Mouse (Mus musculus): Measurements from ENCODE around the gene Dtwd1. TPM values are rescaled to one million over a fixed set of nuclear protein-coding genes. Genes with fewer than 3 reads are reported as not detected.

The Dtwd1 gene
- polyA plus RNA-seq (2012; rRNA removed) = 13.7 and 15.0 TPM in 2 replicates

- no peak for TF ChIP-seq CTCF (IDR thresholded peaks at IDR 0.05; ENCODE audit: extremely low read depth, insufficient read depth, low read length)
- TF ChIP-seq POLR2A (IDR thresholded peaks at IDR 0.05; ENCODE audit: extremely low read depth, insufficient read depth, low read length) = peak; percentile 68; the same call in 1 of the 2 replicates
- Histone ChIP-seq H3K4me1 (ENCODE audit: control insufficient read depth, insufficient read depth, low read length) (no peaks in the 10 kb centered on the region), H3K4me3 (ENCODE audit: insufficient read depth, low read length) (peak within 1 kb of the TSS; percentile 72), H3K27ac (ENCODE audit: insufficient read depth, low read length) (peak within 1 kb of the TSS; percentile 65; the same call in 1 of the 2 replicates)
These were observed at the start of gene Dtwd1, which contains the start of gene Fam227b for GRCm38 (mm10) chr2:126151855-126152571. Gene Dtwd1 (plus strand): TSS chr2:126152141. Gene Fam227b (minus strand): TSS chr2:126152004.

- Histone ChIP-seq H3K27ac (ENCODE audit: insufficient read depth, low read length) (no peak overlapping the region), H3K4me3 (ENCODE audit: insufficient read depth, low read length) (no peak overlapping the region), H3K4me1 (ENCODE audit: control insufficient read depth, insufficient read depth, low read length) (no peaks in the 10 kb centered on the region)
- TF ChIP-seq CTCF (IDR thresholded peaks at IDR 0.05; ENCODE audit: extremely low read depth, insufficient read depth, low read length) (no peak), POLR2A (IDR thresholded peaks at IDR 0.05; ENCODE audit: extremely low read depth, insufficient read depth, low read length) (no peak)
These were observed 4.2 kb upstream of the Dtwd1 start for GRCm38 (mm10) chr2:126147723-126148122.

DNA sequence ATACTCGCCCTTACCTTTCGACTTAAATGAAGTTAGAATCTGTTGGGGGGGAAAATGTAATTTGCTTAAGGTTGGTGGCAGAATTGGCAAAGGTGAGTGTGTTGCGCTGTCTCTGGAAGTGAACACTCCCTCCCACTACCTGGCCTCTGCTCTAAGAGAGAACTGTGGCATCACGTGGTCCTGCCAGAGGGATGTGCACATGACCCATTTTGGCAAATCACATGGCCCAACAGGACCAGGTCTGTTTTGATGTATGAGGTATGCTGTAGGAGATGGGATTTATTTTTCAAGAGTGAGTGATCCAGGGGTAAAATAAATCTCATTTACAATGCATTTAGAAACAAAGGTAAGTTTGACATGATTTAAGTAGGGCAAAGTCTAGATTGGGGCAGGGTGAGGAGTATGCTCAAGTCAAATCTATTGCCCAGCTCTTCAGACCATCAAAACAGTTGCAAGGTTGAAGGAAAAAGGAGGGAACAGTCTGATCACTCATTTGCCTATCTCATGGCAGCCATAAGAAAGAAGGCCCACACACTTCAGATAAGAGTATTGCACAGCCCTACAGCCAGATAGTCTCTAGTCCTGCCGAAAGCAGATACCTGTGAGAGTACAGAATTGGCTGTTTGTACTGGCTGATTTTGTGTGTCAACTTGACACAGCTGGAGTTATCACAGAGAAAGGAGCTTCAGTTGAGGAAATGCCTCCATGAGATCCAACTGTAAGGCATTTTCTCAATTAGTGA, 13.5 kb downstream of the Dtwd1 start:
- no peaks in the 10 kb centered on the region for H3K4me1 ChIP-seq (ENCODE audit: control insufficient read depth, insufficient read depth, low read length)
- TF ChIP-seq POLR2A (IDR thresholded peaks at IDR 0.05; ENCODE audit: extremely low read depth, insufficient read depth, low read length) (no peak), CTCF (IDR thresholded peaks at IDR 0.05; ENCODE audit: extremely low read depth, insufficient read depth, low read length) (no peak)
- H3K4me3 ChIP-seq (ENCODE audit: insufficient read depth, low read length) = no peak overlapping the region
- H3K27ac ChIP-seq (ENCODE audit: insufficient read depth, low read length) = no peak overlapping the region

DNA sequence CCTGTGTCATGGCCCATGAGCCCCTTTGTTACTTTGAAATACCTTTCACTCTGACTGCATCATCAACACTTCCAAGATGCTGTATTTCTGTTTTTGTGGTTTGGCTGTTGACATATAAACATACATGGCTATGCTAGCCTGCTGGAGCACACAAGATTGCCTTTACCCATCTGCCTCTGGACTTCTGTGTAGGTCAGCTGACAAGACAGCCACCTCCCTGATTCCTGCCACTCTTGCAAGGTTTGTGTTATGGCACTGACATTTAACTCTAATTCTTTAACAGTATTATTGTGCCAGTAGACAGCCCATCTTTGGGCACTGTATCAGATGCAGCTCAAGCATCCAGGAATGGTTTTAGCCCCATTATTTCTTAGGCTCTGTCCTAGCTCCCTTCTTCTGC, 14.4 kb downstream of the Dtwd1 start:
- Histone ChIP-seq H3K27ac (ENCODE audit: insufficient read depth, low read length) (no peak overlapping the region), H3K4me3 (ENCODE audit: insufficient read depth, low read length) (no peak overlapping the region), H3K4me1 (ENCODE audit: control insufficient read depth, insufficient read depth, low read length) (no peaks in the 10 kb centered on the region)
- TF ChIP-seq POLR2A (IDR thresholded peaks at IDR 0.05; ENCODE audit: extremely low read depth, insufficient read depth, low read length) (no peak), CTCF (IDR thresholded peaks at IDR 0.05; ENCODE audit: extremely low read depth, insufficient read depth, low read length) (no peak)

- no peaks in the 10 kb centered on the region for H3K4me1 ChIP-seq (ENCODE audit: control insufficient read depth, insufficient read depth, low read length)
- H3K4me3 ChIP-seq (ENCODE audit: insufficient read depth, low read length) = no peak overlapping the region
- TF ChIP-seq POLR2A (IDR thresholded peaks at IDR 0.05; ENCODE audit: extremely low read depth, insufficient read depth, low read length) (no peak), CTCF (IDR thresholded peaks at IDR 0.05; ENCODE audit: extremely low read depth, insufficient read depth, low read length) (no peak)
- no peak overlapping the region for H3K27ac ChIP-seq (ENCODE audit: insufficient read depth, low read length)
These were observed 15.1 kb downstream of the Dtwd1 start for GRCm38 (mm10) chr2:126166848-126167617.

- TF ChIP-seq POLR2A (IDR thresholded peaks at IDR 0.05; ENCODE audit: extremely low read depth, insufficient read depth, low read length) (no peak), CTCF (IDR thresholded peaks at IDR 0.05; ENCODE audit: extremely low read depth, insufficient read depth, low read length) (no peak)
- Histone ChIP-seq H3K4me3 (ENCODE audit: insufficient read depth, low read length) (no peak overlapping the region), H3K4me1 (ENCODE audit: control insufficient read depth, insufficient read depth, low read length) (no peaks in the 10 kb centered on the region), H3K27ac (ENCODE audit: insufficient read depth, low read length) (no peak overlapping the region)
These were observed 19.5 kb downstream of the Dtwd1 start for GRCm38 (mm10) chr2:126171427-126171826.

- Histone ChIP-seq H3K4me3 (ENCODE audit: insufficient read depth, low read length) (no peak overlapping the region), H3K4me1 (ENCODE audit: control insufficient read depth, insufficient read depth, low read length) (no peaks in the 10 kb centered on the region), H3K27ac (ENCODE audit: insufficient read depth, low read length) (no peak overlapping the region)
- TF ChIP-seq CTCF (IDR thresholded peaks at IDR 0.05; ENCODE audit: extremely low read depth, insufficient read depth, low read length) (no peak), POLR2A (IDR thresholded peaks at IDR 0.05; ENCODE audit: extremely low read depth, insufficient read depth, low read length) (no peak)
These were observed 39.4 kb downstream of the Dtwd1 start for GRCm38 (mm10) chr2:126191306-126191705.

- H3K4me1 ChIP-seq (ENCODE audit: control insufficient read depth, insufficient read depth, low read length) = no peaks in the 10 kb centered on the region
- TF ChIP-seq POLR2A (IDR thresholded peaks at IDR 0.05; ENCODE audit: extremely low read depth, insufficient read depth, low read length) (no peak), CTCF (IDR thresholded peaks at IDR 0.05; ENCODE audit: extremely low read depth, insufficient read depth, low read length) (no peak)
- H3K27ac ChIP-seq (ENCODE audit: insufficient read depth, low read length) = no peak overlapping the region
- H3K4me3 ChIP-seq (ENCODE audit: insufficient read depth, low read length) = no peak overlapping the region
These were observed 40.2 kb downstream of the Dtwd1 start for GRCm38 (mm10) chr2:126192129-126192528.

GRCm38 (mm10) chr2:126195631-126196356, 43.9 kb downstream of the Dtwd1 start:
- no peak overlapping the region for H3K4me3 ChIP-seq (ENCODE audit: insufficient read depth, low read length)
- H3K4me1 ChIP-seq (ENCODE audit: control insufficient read depth, insufficient read depth, low read length) = no peaks in the 10 kb centered on the region
- TF ChIP-seq POLR2A (IDR thresholded peaks at IDR 0.05; ENCODE audit: extremely low read depth, insufficient read depth, low read length) (no peak), CTCF (IDR thresholded peaks at IDR 0.05; ENCODE audit: extremely low read depth, insufficient read depth, low read length) (no peak)
- H3K27ac ChIP-seq (ENCODE audit: insufficient read depth, low read length) = no peak overlapping the region

All from cortical plate, adult 2 months (tissue).